Mouse (Mus musculus) heart, embryonic 11.5 days (tissue): Measurements from ENCODE around the gene Xxylt1. TPM values are rescaled to one million over a fixed set of nuclear protein-coding genes. Genes with fewer than 3 reads are reported as not detected.

ENCODE experiments used
- ATAC-seq: fragments of 200-750 bp; cut with Nextera tagmentation; replicated peaks from 2 replicates; pipeline ENCODE4 v1.8.0; 2017; ENCODE audit warnings: moderate library complexity; ENCODE audit not compliant: insufficient number of reproducible peaks, low FRiP score, low TSS enrichment
- H3K27ac ChIP-seq: fragments of 300-500 bp; sonication (generic); 2 replicates; pipeline ENCODE4 v1.5.1; 2014; ENCODE audit warnings: mild to moderate bottlenecking, low read depth, low read length
- H3K27me3 ChIP-seq: fragments of 300-500 bp; sonication (generic); 2 replicates; pipeline ENCODE4 v1.6.1; 2014; ENCODE audit warnings: mild to moderate bottlenecking, low read length, mixed read lengths; ENCODE audit not compliant: control insufficient read depth, insufficient read depth
- H3K36me3 ChIP-seq: fragments of 300-500 bp; sonication (generic); 2 replicates; pipeline ENCODE4 v1.6.1; 2014; ENCODE audit warnings: mild to moderate bottlenecking, low read length, moderate library complexity, mixed read lengths; ENCODE audit not compliant: control insufficient read depth, insufficient read depth
- H3K4me1 ChIP-seq: fragments of 300-500 bp; sonication (generic); 2 replicates; pipeline ENCODE4 v1.6.1; 2014; ENCODE audit warnings: low read length; ENCODE audit not compliant: control insufficient read depth, insufficient read depth
- H3K4me2 ChIP-seq: fragments of 300-500 bp; sonication (generic); 2 replicates; pipeline ENCODE4 v1.6.1; 2014; ENCODE audit warnings: mild to moderate bottlenecking, moderate library complexity
- H3K4me3 ChIP-seq: fragments of 300-500 bp; sonication (generic); 2 replicates; pipeline ENCODE4 v1.5.1; 2014; ENCODE audit warnings: low read depth, low read length
- H3K9ac ChIP-seq: fragments of 300-500 bp; sonication (generic); 2 replicates; pipeline ENCODE4 v1.6.1; 2014; ENCODE audit warnings: mild to moderate bottlenecking, low read depth, low read length, moderate library complexity
- H3K9me3 ChIP-seq: fragments of 300-500 bp; sonication (generic); replicated peaks from 2 replicates; pipeline ENCODE4 v1.6.1; 2016; ENCODE audit warnings: low read length; ENCODE audit not compliant: control insufficient read depth
- WGBS: fragments of 180-500 bp; shearing (Covaris S2); extraction: QIAGEN DNeasy Blood & Tissue Kit; methylation state at CpG from one replicate; pipeline ENCODE4 v1.1.7; 2014; ENCODE audit not compliant: insufficient replicate concordance; 5-methylcytosine and 5-hydroxymethylcytosine counted together
- polyA plus RNA-seq: library from polyadenylated mRNA; unstranded; fragments of >200 nt; fragmentation: Nextera tagmentation; extraction: Ambion mirVana; gene quantifications from 2 replicates; pipeline ENCODE4 v1.2.1, GENCODE M21; 2014

Gene Xxylt1
- polyA plus RNA-seq, 1 experiment from 2014 or later, result 10.3 TPM

- Histone ChIP-seq H3K4me3 (no peak overlapping the region), H3K36me3 (no peaks in the 10 kb centered on the region), H3K9ac (no peak overlapping the region), H3K27me3 (no peaks in the 10 kb centered on the region), H3K4me1 (no peaks in the 10 kb centered on the region), H3K27ac (no peak overlapping the region), H3K4me2 (no peak overlapping the region), H3K9me3 (no peaks in the 10 kb centered on the region; the same call in 1 of the 2 replicates)
- 84% methylated on average over 14 of the region's 14 CpGs for WGBS
- ATAC-seq, result no peak
Measured at GRCm38 (mm10) chr16:30915611-30916220, 165.5 kb downstream of the Xxylt1 start.

Other genes with a start within 250 kb of the Xxylt1 start
- gene Acap2, start 119.8 kb upstream of the Xxylt1 start, polyA plus RNA-seq, result 14.7 and 18.2 TPM in 2 replicates
- 90.8 and 91.1 TPM in 2 replicates for gene Ppp1r2, start 193.8 kb upstream of the Xxylt1 start, polyA plus RNA-seq
- gene Apod, start 233.4 kb upstream of the Xxylt1 start, polyA plus RNA-seq, result not detected in 2 replicates